Mouse (Mus musculus) fibroblast of lung, adult 2 months (primary cell): ENCODE measurements around the gene Omp.

Source experiments
- DNase-seq: peaks from one replicate; pipeline ENCODE4 v3.0.0-alpha.2; 2011; ENCODE audit warnings: low read depth

The Omp gene

DNA sequence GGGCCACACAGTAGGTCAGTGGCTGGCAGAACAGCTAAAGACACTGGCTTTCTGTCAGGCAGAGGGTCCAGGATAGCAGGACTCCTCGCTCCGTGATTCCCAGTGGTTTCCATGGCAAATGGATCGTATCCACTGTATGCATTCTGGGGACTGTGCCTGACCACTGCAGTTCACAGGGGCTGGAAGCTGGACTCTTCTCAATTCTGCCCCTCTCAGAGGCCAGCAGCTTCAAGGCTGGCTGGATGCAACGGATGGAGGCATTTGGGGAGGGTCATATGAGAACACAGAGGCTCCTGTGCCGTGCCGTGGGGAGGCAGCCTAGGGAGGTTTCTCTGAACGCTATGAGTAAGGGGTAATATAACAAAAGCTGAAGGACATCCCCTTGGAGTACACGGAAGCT is 3.1 kb downstream of the Omp start:
- DNase-seq = no peak

GRCm38 (mm10) chr7:98141206-98141605 is 4.1 kb downstream of the Omp start:
- DNase-seq = no peak

- no peak for DNase-seq
Observed at GRCm38 (mm10) chr7:98140597-98140996, 4.7 kb downstream of the Omp start.

DNA sequence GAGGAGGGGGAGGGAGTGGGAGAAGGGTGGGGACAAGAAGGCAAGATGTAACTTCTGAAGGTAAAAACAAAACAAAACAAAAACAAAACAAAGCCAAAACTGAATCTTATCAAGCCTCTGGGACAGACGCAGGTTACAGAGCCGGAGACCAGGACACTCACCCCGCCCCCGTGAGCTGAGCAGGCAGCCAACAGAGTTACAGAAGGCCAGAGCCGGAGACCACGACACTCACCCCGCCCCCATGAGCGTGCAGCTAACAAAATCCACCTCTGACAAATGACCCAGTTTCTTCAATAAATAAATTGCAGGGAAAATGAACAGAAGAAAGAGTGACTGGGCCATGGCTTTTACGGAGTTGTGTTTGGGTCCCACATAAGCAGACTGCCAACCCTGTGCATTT is 6.1 kb downstream of the Omp start:
- DNase-seq = no peak

- no peak for DNase-seq
Observed at GRCm38 (mm10) chr7:98137995-98138394, 7.3 kb downstream of the Omp start.

DNA sequence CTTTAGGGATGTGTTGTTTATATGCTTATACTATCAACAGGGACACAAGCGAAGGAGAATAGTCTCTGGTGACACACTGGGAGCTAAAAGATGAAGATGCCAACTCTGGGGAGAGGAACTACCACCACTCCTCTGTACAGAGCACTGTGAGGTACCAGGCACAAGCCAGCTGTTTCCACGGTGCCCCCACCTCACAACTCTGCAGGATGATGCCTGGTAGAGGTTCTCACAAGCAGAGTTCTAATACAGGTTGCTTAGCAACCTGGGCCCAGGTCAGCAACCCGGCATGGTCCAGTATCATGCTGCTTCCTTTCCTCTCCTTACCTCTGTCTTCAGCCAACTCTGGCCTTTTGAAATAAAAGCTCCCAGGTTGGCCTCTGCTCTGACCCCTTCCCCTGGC is 7.7 kb downstream of the Omp start:
- DNase-seq = no peak

DNA sequence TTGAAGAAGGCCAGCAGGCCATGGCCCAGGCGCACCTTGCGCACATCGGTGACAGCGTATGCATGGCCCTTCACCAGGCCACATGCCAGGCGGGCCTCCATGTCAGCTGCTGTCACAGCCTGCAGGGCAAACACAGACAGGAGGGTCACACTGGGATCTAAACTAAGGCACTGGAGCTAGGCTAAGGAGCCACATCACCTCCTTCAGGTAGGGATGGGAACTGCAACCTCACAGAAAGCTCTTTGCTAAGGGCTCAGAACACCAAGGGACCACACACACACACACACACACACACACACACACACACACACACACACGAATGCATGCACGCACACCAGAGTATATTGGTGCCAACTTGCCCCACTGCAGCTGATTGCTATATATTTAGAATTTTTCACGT is 13.6 kb downstream of the Omp start:
- DNase-seq = no peak

DNA sequence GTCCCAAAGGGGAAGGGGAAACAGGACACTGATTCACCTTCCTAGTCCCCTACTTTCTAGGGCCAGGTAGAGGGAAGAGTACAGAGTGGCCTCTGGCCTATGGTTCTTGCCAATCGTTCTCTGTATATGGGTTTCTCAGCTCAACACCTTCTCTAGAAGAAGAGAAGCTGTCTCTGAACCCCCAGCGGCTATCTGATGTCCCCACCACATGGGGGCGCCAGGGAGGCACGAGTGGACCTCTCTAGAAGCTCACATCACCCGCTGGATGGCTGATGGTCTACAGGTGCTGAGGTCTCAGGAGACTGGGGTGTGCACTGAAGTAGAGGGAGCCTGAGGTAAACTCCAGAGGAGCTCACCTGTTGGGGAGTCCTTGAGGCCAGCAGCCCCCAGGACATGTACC is 19.8 kb downstream of the Omp start:
- DNase-seq = no peak

- DNase-seq = no peak
Observed at GRCm38 (mm10) chr7:98124701-98125100, 20.6 kb downstream of the Omp start.

DNA sequence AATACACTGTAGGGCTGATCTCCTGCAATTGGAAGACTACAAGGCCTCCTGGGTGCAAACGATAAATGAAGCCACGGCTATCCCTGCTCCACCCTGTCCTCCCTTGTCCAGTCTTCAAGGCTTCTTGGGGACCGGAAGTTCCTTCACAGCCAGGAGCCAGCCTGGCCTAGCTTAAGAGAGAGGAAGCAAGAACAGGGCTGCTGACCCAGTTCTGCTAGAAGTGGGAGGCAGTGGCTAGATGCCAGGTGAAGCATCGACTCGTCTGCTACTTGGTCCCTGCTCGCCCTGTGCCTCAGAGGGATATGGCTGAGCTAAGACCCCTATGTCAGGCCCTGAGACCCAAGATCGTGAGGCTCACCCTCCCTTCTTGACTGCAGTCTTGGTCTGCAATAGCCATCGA is 23.6 kb downstream of the Omp start:
- no peak for DNase-seq

DNA sequence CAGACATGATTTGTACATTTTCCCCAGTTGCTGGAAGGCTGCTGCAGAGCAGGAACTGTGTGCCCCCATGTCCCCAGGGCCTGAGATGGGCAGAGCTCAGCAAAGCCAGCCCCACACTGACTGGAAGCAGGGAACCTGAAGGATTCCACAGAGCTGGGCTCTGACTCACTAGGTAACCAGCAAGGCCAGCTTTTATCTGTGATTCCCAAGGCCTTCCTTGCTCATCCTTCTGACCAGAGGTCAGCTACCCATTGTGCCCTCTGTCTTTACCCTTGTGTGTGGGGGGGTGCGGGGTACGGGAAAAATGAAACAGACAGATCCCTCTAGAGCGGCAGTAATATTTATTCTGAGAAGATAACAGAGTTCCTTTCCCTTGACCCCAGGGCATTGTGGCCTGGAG is 24.1 kb downstream of the Omp start:
- no peak for DNase-seq

- no peak for DNase-seq
Observed at GRCm38 (mm10) chr7:98120325-98120724, 25.0 kb downstream of the Omp start.

- no peak for DNase-seq
Observed at GRCm38 (mm10) chr7:98119961-98120232, 25.4 kb downstream of the Omp start.

GRCm38 (mm10) chr7:98119179-98119960 is 25.9 kb downstream of the Omp start, which contains the start of gene Myo7a:
Gene Myo7a (minus strand): TSS chr7:98119524.
- peak; percentile 83 for DNase-seq

DNA sequence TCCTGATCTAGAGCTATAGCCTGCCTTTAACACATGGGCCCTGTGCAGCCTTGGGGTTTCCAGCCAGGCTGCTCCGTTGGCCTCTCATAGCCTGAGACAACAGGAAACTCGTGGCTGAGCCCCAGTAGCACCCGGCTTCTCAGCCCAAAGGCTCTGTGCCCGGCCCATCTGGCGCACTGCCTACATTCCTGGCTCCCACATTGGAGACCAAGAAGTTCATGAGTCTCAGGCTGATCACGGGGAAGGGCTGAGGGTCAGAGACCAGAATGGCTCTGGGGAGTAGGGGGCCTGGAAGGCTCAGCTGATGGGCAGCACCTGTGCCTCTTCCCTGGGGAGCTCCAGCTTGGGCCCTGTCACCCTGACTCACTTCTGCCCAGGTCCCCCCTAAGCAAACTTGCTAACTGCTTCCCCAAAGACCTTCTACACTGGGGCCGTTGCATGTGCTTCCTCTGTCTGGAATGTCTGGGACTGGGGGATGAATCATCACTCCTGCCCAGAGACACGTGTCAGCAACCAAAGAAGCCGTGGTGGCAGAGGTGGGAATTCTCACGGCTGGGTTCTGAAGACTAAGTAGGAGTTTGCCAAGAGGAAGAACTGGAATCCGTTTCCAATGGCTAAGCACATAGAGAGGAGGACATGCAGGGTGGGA is 28.2 kb downstream of the Omp start:
- DNase-seq = peak; percentile 97

- DNase-seq = no peak
Observed at GRCm38 (mm10) chr7:98114656-98115055, 30.6 kb downstream of the Omp start.

DNA sequence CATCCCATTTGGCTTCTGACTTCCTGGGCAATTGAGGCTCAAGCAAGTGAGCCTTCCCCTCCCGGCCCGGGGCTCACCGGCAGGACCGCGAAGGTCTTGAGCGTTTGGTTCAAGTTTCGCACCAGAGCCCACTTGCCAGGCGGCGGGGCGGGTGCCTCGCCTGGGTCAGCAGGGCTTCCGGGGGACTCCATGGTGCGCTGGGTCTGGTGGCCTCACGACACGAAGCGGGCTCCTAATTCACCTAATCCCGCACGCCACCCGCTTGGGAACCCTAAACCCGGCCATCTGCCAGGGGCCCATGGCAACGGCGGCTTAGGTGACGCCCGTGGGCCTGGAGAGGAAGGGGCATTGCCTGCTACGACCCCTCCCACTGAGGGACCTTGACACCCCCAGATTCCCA is 34.1 kb downstream of the Omp start:
- DNase-seq = no peak

DNA sequence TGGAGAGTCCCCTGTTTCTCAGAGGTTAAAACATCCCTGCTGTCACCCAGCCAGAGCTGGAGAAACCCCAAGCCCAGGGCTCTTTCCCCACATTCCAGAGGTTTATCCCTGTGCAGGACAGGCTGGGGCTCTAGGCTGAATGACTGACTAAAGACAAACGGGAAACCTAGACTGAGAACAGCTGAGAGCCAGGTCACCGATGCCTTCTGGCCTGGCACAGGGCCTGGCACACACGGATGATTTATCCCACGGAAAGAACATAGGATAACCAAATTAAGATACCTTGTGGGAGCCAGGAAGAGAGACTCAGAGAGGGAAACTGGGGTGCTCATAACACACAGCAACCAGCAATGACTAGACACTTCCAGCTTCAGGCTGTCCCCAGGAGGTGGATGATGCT is 35.5 kb downstream of the Omp start:
- no peak for DNase-seq

DNA sequence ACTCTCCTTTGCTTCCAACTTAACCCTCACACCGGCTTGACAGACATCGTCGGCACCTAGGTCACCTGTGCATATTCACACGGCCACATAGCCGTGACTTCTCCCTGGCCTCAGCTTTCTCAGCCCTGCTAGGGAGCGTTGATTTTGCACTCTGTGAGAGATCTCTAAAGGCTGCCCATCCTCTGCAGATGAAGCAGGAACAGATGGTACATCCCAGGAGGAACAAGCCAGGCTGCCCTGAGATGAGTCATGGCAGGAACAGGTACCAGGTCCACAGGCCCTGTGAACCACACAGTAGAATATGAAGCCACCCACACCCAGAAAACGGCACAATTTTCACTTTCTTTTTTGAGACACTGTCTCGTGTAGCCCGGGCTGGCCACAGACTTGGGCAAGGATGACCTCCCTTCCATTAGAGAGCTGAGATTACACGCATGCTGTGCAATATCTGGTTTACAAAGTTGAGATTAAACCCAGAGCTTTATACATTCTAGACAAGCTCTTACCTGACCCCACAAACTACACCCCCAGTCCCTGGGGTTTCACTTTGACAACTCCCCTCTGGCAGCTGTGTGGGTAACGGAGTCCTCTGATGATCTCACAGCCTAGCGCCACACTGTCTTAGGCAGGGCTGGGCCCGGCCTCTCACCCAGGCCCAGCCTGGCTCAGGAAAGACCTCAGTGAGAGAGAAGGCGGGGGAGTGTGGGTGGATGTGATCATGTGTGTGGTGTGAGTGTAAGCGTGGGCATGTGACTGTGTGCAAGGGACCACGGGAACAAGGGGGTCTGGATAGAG is 36.5 kb downstream of the Omp start:
- DNase-seq = no peak

DNA sequence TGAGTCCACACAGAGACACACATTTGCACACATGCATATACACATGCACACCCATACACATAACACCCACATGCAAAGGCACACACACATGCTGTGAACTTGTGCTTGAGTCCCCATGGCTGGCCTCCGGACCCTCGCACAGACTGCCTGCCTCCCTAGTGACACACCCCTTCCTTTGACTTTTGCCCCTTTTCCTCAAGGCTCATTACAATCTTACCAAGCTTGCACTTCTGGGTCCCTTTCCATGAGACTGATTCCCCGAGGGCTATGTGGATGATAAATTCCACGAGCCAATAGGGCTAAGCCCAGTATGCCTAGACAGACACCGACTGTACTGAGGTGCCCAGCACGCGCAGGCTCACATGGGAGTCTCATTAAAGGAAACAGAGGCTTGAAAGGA is 39.0 kb downstream of the Omp start:
- DNase-seq = no peak

- DNase-seq = no peak
Observed at GRCm38 (mm10) chr7:98104481-98105435, 40.5 kb downstream of the Omp start.

GRCm38 (mm10) chr7:98103942-98104292 is 41.4 kb downstream of the Omp start:
- DNase-seq = no peak
